Mouse (Mus musculus) left cerebral cortex, adult 11 months (tissue): ENCODE data around the gene Phlda2.
"Not testable (repeated sequence)": the region's sequence is repeated elsewhere in the genome, so short reads cannot be mapped to it uniquely, and the experiment has no call there.

Experiments
- DNase-seq: peaks from one replicate; pipeline ENCODE4 v3.0.0; 2022; ENCODE audit warnings: low spot score

The Phlda2 gene

GRCm38 (mm10) chr7:143502418-143503200 is at the start of gene Phlda2:
TSS of gene Phlda2 (minus strand) at chr7:143503150.
- DNase-seq, result no peak

GRCm38 (mm10) chr7:143549588-143550220 is 46.8 kb upstream of the Phlda2 start:
- no peak for DNase-seq

GRCm38 (mm10) chr7:143548976-143549457 is 46.1 kb upstream of the Phlda2 start, which contains the start of gene Nap1l4:
TSS of gene Nap1l4 (minus strand) at chr7:143549106.
- peak; percentile 100 for DNase-seq

- no peak for DNase-seq
Measured at GRCm38 (mm10) chr7:143548231-143548961, 45.4 kb upstream of the Phlda2 start.

- no peak for DNase-seq
Measured at GRCm38 (mm10) chr7:143546554-143546953, 43.6 kb upstream of the Phlda2 start.

- DNase-seq, result no peak
Measured at GRCm38 (mm10) chr7:143544368-143544767, 41.4 kb upstream of the Phlda2 start.

GRCm38 (mm10) chr7:143538671-143539070 is 35.7 kb upstream of the Phlda2 start:
- DNase-seq, result no peak

- not testable (repeated sequence) for DNase-seq
Measured at GRCm38 (mm10) chr7:143538229-143538628, 35.3 kb upstream of the Phlda2 start.

GRCm38 (mm10) chr7:143536251-143536650 is 33.3 kb upstream of the Phlda2 start:
- DNase-seq, result no peak

GRCm38 (mm10) chr7:143533284-143533683 is 30.3 kb upstream of the Phlda2 start:
- DNase-seq, result no peak

- DNase-seq, result no peak
Measured at GRCm38 (mm10) chr7:143532410-143532809, 29.5 kb upstream of the Phlda2 start.

- no peak for DNase-seq
Measured at GRCm38 (mm10) chr7:143519333-143519732, 16.4 kb upstream of the Phlda2 start.

- DNase-seq, result no peak
Measured at GRCm38 (mm10) chr7:143514416-143514768, 11.4 kb upstream of the Phlda2 start.

GRCm38 (mm10) chr7:143513763-143514415 is 10.9 kb upstream of the Phlda2 start:
- DNase-seq, result no peak

GRCm38 (mm10) chr7:143511335-143511712 is 8.4 kb upstream of the Phlda2 start:
- no peak for DNase-seq

GRCm38 (mm10) chr7:143510593-143511334 is 7.8 kb upstream of the Phlda2 start:
- no peak for DNase-seq

GRCm38 (mm10) chr7:143509566-143509965 is 6.6 kb upstream of the Phlda2 start:
- DNase-seq, result no peak

GRCm38 (mm10) chr7:143506675-143507074 is 3.7 kb upstream of the Phlda2 start:
- DNase-seq, result no peak

GRCm38 (mm10) chr7:143506271-143506670 is 3.3 kb upstream of the Phlda2 start:
- no peak for DNase-seq

GRCm38 (mm10) chr7:143505823-143506222 is 2.9 kb upstream of the Phlda2 start:
- no peak for DNase-seq

GRCm38 (mm10) chr7:143505411-143505810 is 2.5 kb upstream of the Phlda2 start:
- DNase-seq, result no peak
